Comparison of ENCODE assay signal across 28 mouse cellular contexts in the genomic region with DNA sequence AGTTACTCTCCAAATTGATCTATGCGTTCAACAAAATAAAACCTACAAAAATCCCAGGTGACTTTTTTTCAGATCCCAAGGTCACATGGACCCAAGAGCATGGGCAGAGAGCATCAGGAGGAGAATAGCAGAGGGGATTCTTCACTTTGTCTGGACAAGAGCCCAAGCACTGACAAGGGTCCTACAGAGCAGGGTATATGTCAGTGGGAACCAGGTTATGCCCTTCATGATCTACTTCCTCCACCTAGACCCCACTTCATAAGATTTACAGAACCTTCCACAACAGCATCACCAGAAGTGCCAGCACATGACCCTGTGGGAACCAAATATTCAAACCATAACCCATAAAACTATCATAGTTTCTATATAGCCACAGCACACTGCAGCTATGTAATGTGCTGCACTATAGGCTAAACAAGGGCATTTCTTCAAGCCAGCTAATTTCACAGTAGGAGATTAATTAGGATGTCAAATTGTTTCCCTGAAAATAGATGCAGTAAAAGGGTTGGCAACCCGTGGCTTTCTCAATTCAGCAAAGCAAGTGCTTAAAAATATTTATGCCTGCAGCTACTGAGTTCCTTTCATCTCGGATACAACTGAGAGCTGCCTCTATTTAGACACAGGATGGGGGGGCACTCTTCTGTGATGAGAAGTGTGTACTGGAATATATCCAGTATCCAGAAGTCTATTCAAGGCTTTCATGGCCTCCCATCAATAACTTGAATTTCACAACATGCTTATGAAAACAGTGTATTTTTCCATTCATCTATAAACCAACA. TPM values are rescaled to one million over a fixed set of nuclear protein-coding genes. Genes with fewer than 3 reads are reported as not detected.
A peak's percentile ranks its signal among the peaks of the same experiment; 100 is the strongest.
DNase-seq lines count a peak whose midpoint lies in the region; ATAC-seq lines count a peak whose summit lies in the region.
"Had no signal": no experiment of that assay in that cellular context is flagged by ENCODE, and none has a peak within 500 bp of the region (broad histone marks: within the 10 kb centered on the region; RNA-seq: fewer than 3 reads in every experiment).

No protein-coding gene starts in this region.

- H3K4me2 ChIP-seq in hindbrain, embryonic 15.5 days = no peak overlapping the region
- H3K4me2 ChIP-seq in neural tube, embryonic 11.5 days (ENCODE audit: low read depth) = no peak overlapping the region
- H3K4me2 ChIP-seq: embryonic facial prominence, embryonic 15.5 days; heart, embryonic 15.5 days; kidney, embryonic 15.5 days; liver, embryonic 12.5 days; lung, embryonic 15.5 days had no signal

- WGBS in hindbrain, embryonic 15.5 days = 46% methylated on average over 3 of the region's 3 CpGs
- 67% methylated on average over 3 of the region's 3 CpGs for whole genome bisulfite sequencing in hindbrain, embryonic 10.5 days
- 60% methylated on average over 3 of the region's 3 CpGs for WGBS in neural tube, embryonic 11.5 days

- H3K27me3 ChIP-seq in hindbrain, embryonic 15.5 days = no peaks in the 10 kb centered on the region
- H3K27me3 ChIP-seq in hindbrain, embryonic 10.5 days (ENCODE audit: insufficient read depth, poor library complexity, severe bottlenecking) = no peaks in the 10 kb centered on the region
- H3K27me3 ChIP-seq in neural tube, embryonic 11.5 days (ENCODE audit: control insufficient read depth, insufficient read depth, low read length) = no peaks in the 10 kb centered on the region
- H3K27me3 ChIP-seq: embryonic facial prominence, embryonic 15.5 days; heart, embryonic 15.5 days; kidney, embryonic 15.5 days; liver, embryonic 12.5 days; lung, embryonic 15.5 days had no signal

- DNase-seq in cerebellum, postnatal 10 days = peak; percentile 2 to 3
- DNase-seq in cerebellum, adult 9-10 months = no peak
- no peak for DNase-seq in hindbrain, embryonic 10.5 days (ENCODE audit: low spot score)
- DNase-seq in neural tube, embryonic 11.5 days (ENCODE audit: low spot score) = no peak
- no peak for DNase-seq in neural tube, embryonic 10.5 days (ENCODE audit: extremely low spot score, low spot score)
- no peak for DNase-seq in left cerebral cortex, postnatal 36 days (ENCODE audit: low spot score in 2 of 2)
- DNase-seq: adrenal gland, adult 8-10 months; cerebellum, postnatal 14 days; gastrocnemius, postnatal 36 days; heart, postnatal 4 days; lung, postnatal 4 days; right cerebral cortex, postnatal 14 days; thymus, adult 2 months had no signal

- H3K4me1 ChIP-seq in hindbrain, embryonic 15.5 days (replicated peaks) = no peaks in the 10 kb centered on the region
- no peaks in the 10 kb centered on the region for H3K4me1 ChIP-seq in hindbrain, embryonic 10.5 days (replicated peaks)
- no peaks in the 10 kb centered on the region for H3K4me1 ChIP-seq in neural tube, embryonic 11.5 days (ENCODE audit: control insufficient read depth, insufficient read depth, low read length)
- H3K4me1 ChIP-seq: embryonic facial prominence, embryonic 15.5 days; forebrain, embryonic 10.5 days; heart, embryonic 15.5 days; kidney, embryonic 15.5 days; liver, embryonic 12.5 days; lung, embryonic 15.5 days had no signal

- H3K9me3 ChIP-seq in hindbrain, embryonic 15.5 days = no peaks in the 10 kb centered on the region
- no peaks in the 10 kb centered on the region for H3K9me3 ChIP-seq in hindbrain, embryonic 10.5 days
- H3K9me3 ChIP-seq in neural tube, embryonic 11.5 days (ENCODE audit: control insufficient read depth, low read length) = no peaks in the 10 kb centered on the region
- H3K9me3 ChIP-seq: embryonic facial prominence, embryonic 15.5 days; forebrain, embryonic 10.5 days; heart, embryonic 15.5 days; kidney, embryonic 15.5 days; liver, embryonic 12.5 days; lung, embryonic 15.5 days had no signal

- H3K4me3 ChIP-seq in hindbrain, embryonic 15.5 days = no peak overlapping the region
- H3K4me3 ChIP-seq in hindbrain, embryonic 10.5 days = no peak overlapping the region
- H3K4me3 ChIP-seq in neural tube, embryonic 11.5 days (ENCODE audit: low read depth, low read length) = no peak overlapping the region
- H3K4me3 ChIP-seq: embryonic facial prominence, embryonic 15.5 days; forebrain, embryonic 10.5 days; heart, embryonic 15.5 days; kidney, embryonic 15.5 days; liver, embryonic 12.5 days; lung, embryonic 15.5 days had no signal

- no peaks in the 10 kb centered on the region for H3K36me3 ChIP-seq in hindbrain, embryonic 15.5 days
- H3K36me3 ChIP-seq in hindbrain, embryonic 10.5 days = no peaks in the 10 kb centered on the region
- H3K36me3 ChIP-seq in neural tube, embryonic 11.5 days (ENCODE audit: control insufficient read depth, insufficient read depth, low read length) = no peaks in the 10 kb centered on the region
- H3K36me3 ChIP-seq: embryonic facial prominence, embryonic 15.5 days; forebrain, embryonic 10.5 days; heart, embryonic 15.5 days; kidney, embryonic 15.5 days; liver, embryonic 12.5 days; lung, embryonic 15.5 days had no signal

- no peak overlapping the region for H3K27ac ChIP-seq in hindbrain, embryonic 15.5 days (replicated peaks)
- no peak overlapping the region for H3K27ac ChIP-seq in hindbrain, embryonic 10.5 days
- H3K27ac ChIP-seq in neural tube, embryonic 11.5 days (ENCODE audit: low read depth, low read length) = no peak overlapping the region
- H3K27ac ChIP-seq: embryonic facial prominence, embryonic 15.5 days; forebrain, embryonic 10.5 days; heart, embryonic 15.5 days; kidney, embryonic 15.5 days; liver, embryonic 12.5 days; lung, embryonic 15.5 days had no signal

- peak; percentile 42; the same call in 1 of the 2 replicates for ATAC-seq in hindbrain, embryonic 15.5 days (ENCODE audit: low FRiP score, low read depth)
- ATAC-seq in neural tube, embryonic 11.5 days (ENCODE audit: insufficient read depth, low FRiP score, low TSS enrichment) = peak; percentile 65; the same call in 1 of the 2 replicates
- no peak for ATAC-seq in megakaryocyte progenitor cell, adult 5-6 weeks (replicated peaks; ENCODE audit: poor library complexity)
- ATAC-seq: intestine, postnatal 0 days; liver, embryonic 12.5 days; Patski had no signal

- H3K9ac ChIP-seq in hindbrain, embryonic 15.5 days = no peak overlapping the region
- H3K9ac ChIP-seq in neural tube, embryonic 11.5 days (ENCODE audit: low read length) = no peak overlapping the region
- H3K9ac ChIP-seq: embryonic facial prominence, embryonic 15.5 days; heart, embryonic 15.5 days; kidney, embryonic 15.5 days; liver, embryonic 12.5 days; lung, embryonic 15.5 days had no signal

- intact Hi-C loops in left cerebral cortex, postnatal 36 days (cut with DNase I) = no loop called here

RNA-seq across cellular contexts. Expression of a gene that starts 33.8 kb away (rescaled TPM):
- not detected in 2 replicates for polyA plus RNA-seq in hindbrain, embryonic 15.5 days (2015; fragmentation: Nextera tagmentation; extraction: Ambion mirVana)
- polyA plus RNA-seq in hindbrain, embryonic 10.5 days (2016; fragmentation: Nextera tagmentation; extraction: Ambion mirVana) = not detected in 2 replicates
- polyA plus RNA-seq in neural tube, embryonic 11.5 days (2014; fragmentation: Nextera tagmentation; extraction: Ambion mirVana) = not detected in 2 replicates
- total RNA-seq in megakaryocyte progenitor cell, adult 5-6 weeks (2015) = not detected in 2 replicates
- total RNA-seq in megakaryocyte progenitor cell, adult 5-6 weeks (2017) = not detected in 2 replicates
- total RNA-seq in left cerebral cortex, postnatal 36 days (2021) = not detected
- total RNA-seq: adrenal gland, adult 8-10 months; gastrocnemius, postnatal 36 days; heart, adult 8-10 months; heart, postnatal 4 days; left cerebral cortex, adult 18-20 months had no signal
- polyA plus RNA-seq: embryonic facial prominence, embryonic 15.5 days; forebrain, embryonic 10.5 days; heart, embryonic 15.5 days; intestine, postnatal 0 days; kidney, embryonic 15.5 days; limb, embryonic 11.5 days; liver, embryonic 12.5 days; lung, embryonic 15.5 days; Patski; spleen, adult 2 months; stomach, embryonic 14.5 days; thymus, adult 2 months had no signal

Comparison
In these comparisons a context has a peak if more than half of its experiments do, and no peak if none do; other contexts are left out.
1. DNase-seq: peak in cerebellum, postnatal 10 days (2 of 2); none in cerebellum, adult 9-10 months (single experiment), hindbrain, embryonic 10.5 days (single experiment), neural tube, embryonic 11.5 days (single experiment), neural tube, embryonic 10.5 days (single experiment) and left cerebral cortex, postnatal 36 days (0 of 2).